Mouse (Mus musculus): ENCODE measurements around the gene Eno2. TPM values are rescaled to one million over a fixed set of nuclear protein-coding genes. Genes with fewer than 3 reads are reported as not detected.

Gene Eno2
- polyA plus RNA-seq, 1 experiment from 2014 or later: 89.2 TPM

GRCm38 (mm10) chr6:124742839-124743514, 26.5 kb downstream of the Eno2 start:
- Histone ChIP-seq H3K36me3 (replicated peaks) (peaks cover 28% of the 10 kb centered on the region), H3K9ac (no peak overlapping the region), H3K9me3 (no peaks in the 10 kb centered on the region), H3K4me2 (no peak overlapping the region), H3K27ac (peak overlapping the region; percentile 98; the same call in 1 of the 2 replicates), H3K4me3 (no peak overlapping the region), H3K27me3 (replicated peaks) (no peaks in the 10 kb centered on the region), H3K4me1 (peaks cover 51% of the 10 kb centered on the region)
- no peak for ATAC-seq (replicated peaks)
- WGBS: 94% methylated on average over 15 of the region's 15 CpGs

DNA sequence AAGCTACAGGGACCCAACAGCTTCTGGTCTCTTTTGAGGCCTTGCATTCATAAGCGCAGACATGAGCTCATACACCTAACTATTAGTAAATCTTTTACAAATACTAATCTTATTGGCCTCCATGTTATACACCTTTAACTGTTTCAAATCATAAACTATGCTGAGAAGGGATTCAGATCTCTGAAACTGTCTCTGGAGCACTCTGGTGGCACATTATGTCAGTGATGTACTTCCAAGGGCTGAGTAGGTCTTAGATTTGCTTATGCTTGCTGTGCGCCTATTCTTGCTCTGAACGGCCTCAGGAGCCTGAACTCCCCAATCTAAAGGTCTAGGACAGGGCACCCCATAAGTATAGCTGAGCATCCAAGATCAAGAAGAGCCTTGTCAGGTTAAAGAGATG, 27.6 kb downstream of the Eno2 start:
- Histone ChIP-seq H3K4me1 (peaks cover 51% of the 10 kb centered on the region), H3K27ac (peak overlapping the region; percentile 98), H3K9ac (peak overlapping the region; percentile 69), H3K4me2 (peak overlapping the region; percentile 63), H3K27me3 (replicated peaks) (no peaks in the 10 kb centered on the region), H3K9me3 (no peaks in the 10 kb centered on the region), H3K4me3 (peak overlapping the region; percentile 55), H3K36me3 (replicated peaks) (peaks cover 24% of the 10 kb centered on the region)
- no peak for ATAC-seq (replicated peaks)
- WGBS: 68% methylated on average over 3 of the region's 3 CpGs

- under 1% methylated on average over 41 of the region's 41 CpGs for WGBS
- peak within 1 kb of the TSS; percentile 63 for H3K4me2 ChIP-seq
- peak within 1 kb of the TSS; percentile 55 for H3K4me3 ChIP-seq
- H3K9ac ChIP-seq: peak within 1 kb of the TSS; percentile 69
- peaks cover 44% of the 10 kb centered on the region for H3K4me1 ChIP-seq
- no peaks in the 10 kb centered on the region for H3K9me3 ChIP-seq
- H3K27me3 ChIP-seq (replicated peaks): no peaks in the 10 kb centered on the region
- peaks cover 24% of the 10 kb centered on the region for H3K36me3 ChIP-seq (replicated peaks)
- ATAC-seq (replicated peaks): peak; percentile 82
- H3K27ac ChIP-seq: peak within 1 kb of the TSS; percentile 98
These were observed 28.3 kb downstream of the Eno2 start, which contains the start of gene Grcc10 for GRCm38 (mm10) chr6:124740888-124741761. TSS of gene Grcc10 (minus strand) at chr6:124741374.

GRCm38 (mm10) chr6:124740211-124740887, 29.1 kb downstream of the Eno2 start:
- Histone ChIP-seq H3K4me1 (peaks cover 39% of the 10 kb centered on the region), H3K4me3 (peak overlapping the region; percentile 55), H3K36me3 (replicated peaks) (peaks cover 24% of the 10 kb centered on the region), H3K27me3 (replicated peaks) (no peaks in the 10 kb centered on the region), H3K9ac (peak overlapping the region; percentile 69), H3K9me3 (no peaks in the 10 kb centered on the region), H3K27ac (peak overlapping the region; percentile 98), H3K4me2 (peak overlapping the region; percentile 63)
- ATAC-seq (replicated peaks): peak; percentile 15
- WGBS: under 1% methylated on average over 29 of the region's 29 CpGs

DNA sequence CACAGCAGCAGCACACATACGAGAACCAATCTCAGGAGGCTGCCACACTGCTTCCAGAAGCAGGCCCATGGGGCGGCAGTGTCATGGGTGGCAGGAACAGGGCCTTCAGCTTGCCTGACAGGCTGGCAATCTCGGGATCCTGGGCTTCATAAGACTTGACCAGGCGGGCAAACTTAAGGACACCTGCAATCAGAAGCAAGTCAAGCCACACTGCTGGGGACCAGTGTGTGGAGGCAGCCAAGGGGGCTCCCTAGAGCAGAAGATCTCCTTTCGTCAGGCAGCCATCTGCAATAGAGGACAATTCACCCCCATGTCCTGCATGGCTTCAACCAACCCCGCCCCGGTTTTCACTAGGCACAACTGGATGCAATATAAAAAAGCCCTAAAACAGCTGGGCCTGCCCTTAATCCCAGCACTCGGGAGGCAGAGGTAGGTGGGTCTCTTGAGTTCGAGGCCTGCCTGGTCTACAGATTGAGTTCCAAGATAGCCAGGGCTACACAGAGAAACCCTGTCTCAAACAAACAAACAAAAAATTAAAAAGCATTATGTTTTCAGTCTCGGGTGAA, 30.2 kb downstream of the Eno2 start:
- peaks cover 18% of the 10 kb centered on the region for H3K36me3 ChIP-seq (replicated peaks)
- no peak overlapping the region; the same call in 1 of the 2 replicates for H3K4me3 ChIP-seq
- H3K4me1 ChIP-seq: peaks cover 31% of the 10 kb centered on the region
- 81% methylated on average over 10 of the region's 10 CpGs for WGBS
- H3K27ac ChIP-seq: peak overlapping the region; percentile 98; the same call in 1 of the 2 replicates
- no peaks in the 10 kb centered on the region for H3K9me3 ChIP-seq
- no peak overlapping the region for H3K9ac ChIP-seq
- ATAC-seq (replicated peaks): no peak
- H3K27me3 ChIP-seq (replicated peaks): no peaks in the 10 kb centered on the region
- H3K4me2 ChIP-seq: 0 out of 2 replicates have a peak overlapping the region, but pooled peaks have one; percentile 63

GRCm38 (mm10) chr6:124738511-124739023, 30.9 kb downstream of the Eno2 start, which contains the start of gene Ptpn6:
TSS of gene Ptpn6 (minus strand) at chr6:124738714.
- Histone ChIP-seq H3K27me3 (replicated peaks) (no peaks in the 10 kb centered on the region), H3K4me2 (0 out of 2 replicates have a peak within 1 kb of the TSS, but pooled peaks have one; percentile 9), H3K4me3 (no peak within 1 kb of the TSS), H3K9me3 (no peaks in the 10 kb centered on the region), H3K27ac (peak within 1 kb of the TSS; percentile 98; the same call in 1 of the 2 replicates), H3K36me3 (replicated peaks) (peaks cover 11% of the 10 kb centered on the region), H3K9ac (peak within 1 kb of the TSS; percentile 18; the same call in 1 of the 2 replicates), H3K4me1 (peaks cover 31% of the 10 kb centered on the region)
- no peak for ATAC-seq (replicated peaks)
- 24% methylated on average over 15 of the region's 15 CpGs for WGBS

GRCm38 (mm10) chr6:124737040-124737439, 32.4 kb downstream of the Eno2 start:
- H3K4me2 ChIP-seq: no peak overlapping the region
- H3K36me3 ChIP-seq (replicated peaks): no peaks in the 10 kb centered on the region
- no peaks in the 10 kb centered on the region for H3K27me3 ChIP-seq (replicated peaks)
- 91% methylated on average over 11 of the region's 11 CpGs for WGBS
- no peak overlapping the region for H3K27ac ChIP-seq
- no peaks in the 10 kb centered on the region for H3K9me3 ChIP-seq
- no peak for ATAC-seq (replicated peaks)
- no peak overlapping the region for H3K4me3 ChIP-seq
- H3K4me1 ChIP-seq: peaks cover 24% of the 10 kb centered on the region
- H3K9ac ChIP-seq: no peak overlapping the region

DNA sequence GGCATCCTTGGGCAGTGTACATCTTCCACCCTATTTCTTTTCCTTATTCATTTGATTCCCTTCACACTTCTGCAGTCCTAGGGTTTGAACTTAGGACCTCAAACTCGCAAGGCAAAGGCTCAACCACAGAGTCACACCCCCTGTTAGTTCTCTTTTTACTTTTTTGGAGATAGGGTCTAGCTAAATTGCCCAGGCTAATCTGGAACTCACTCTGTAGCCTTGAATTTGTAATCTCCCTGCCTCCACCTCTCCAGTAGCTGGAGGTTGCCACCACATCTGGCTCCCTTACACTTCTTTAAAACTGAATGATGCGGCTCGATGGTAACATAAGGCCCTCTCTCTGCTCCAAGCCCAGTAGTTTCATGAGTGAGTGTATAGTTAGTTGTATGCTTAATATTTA, 35.1 kb downstream of the Eno2 start:
- Histone ChIP-seq H3K4me2 (no peak overlapping the region), H3K36me3 (replicated peaks) (no peaks in the 10 kb centered on the region), H3K27me3 (replicated peaks) (no peaks in the 10 kb centered on the region), H3K4me3 (no peak overlapping the region), H3K9ac (no peak overlapping the region), H3K4me1 (peaks cover 10% of the 10 kb centered on the region), H3K27ac (no peak overlapping the region), H3K9me3 (no peaks in the 10 kb centered on the region)
- ATAC-seq (replicated peaks): no peak
- 92% methylated on average over 3 of the region's 3 CpGs for WGBS

- Histone ChIP-seq H3K4me3 (no peak overlapping the region), H3K9ac (no peak overlapping the region), H3K4me2 (no peak overlapping the region), H3K27me3 (replicated peaks) (no peaks in the 10 kb centered on the region), H3K9me3 (no peaks in the 10 kb centered on the region), H3K36me3 (replicated peaks) (no peaks in the 10 kb centered on the region), H3K4me1 (no peaks in the 10 kb centered on the region), H3K27ac (no peak overlapping the region)
- no peak for ATAC-seq (replicated peaks)
- 54% methylated on average over 19 of the region's 19 CpGs for WGBS
These were observed 36.8 kb downstream of the Eno2 start for GRCm38 (mm10) chr6:124732476-124733370.

GRCm38 (mm10) chr6:124731038-124731437, 38.4 kb downstream of the Eno2 start:
- ATAC-seq (replicated peaks): no peak

More at GRCm38 (mm10) chr6:124731038-124731437, 38.4 kb downstream of the Eno2 start:
- H3K4me1 ChIP-seq: no peaks in the 10 kb centered on the region
- no peak overlapping the region for H3K9ac ChIP-seq
- H3K27me3 ChIP-seq (replicated peaks): no peaks in the 10 kb centered on the region
- H3K4me3 ChIP-seq: no peak overlapping the region
- no peak overlapping the region for H3K27ac ChIP-seq
- WGBS: 92% methylated on average over 7 of the region's 7 CpGs
- H3K4me2 ChIP-seq: no peak overlapping the region
- no peaks in the 10 kb centered on the region for H3K36me3 ChIP-seq (replicated peaks)
- H3K9me3 ChIP-seq: no peaks in the 10 kb centered on the region

Data from midbrain, embryonic 15.5 days (tissue).